ENCODE assay signal across 7 mouse cellular contexts in the genomic region with DNA sequence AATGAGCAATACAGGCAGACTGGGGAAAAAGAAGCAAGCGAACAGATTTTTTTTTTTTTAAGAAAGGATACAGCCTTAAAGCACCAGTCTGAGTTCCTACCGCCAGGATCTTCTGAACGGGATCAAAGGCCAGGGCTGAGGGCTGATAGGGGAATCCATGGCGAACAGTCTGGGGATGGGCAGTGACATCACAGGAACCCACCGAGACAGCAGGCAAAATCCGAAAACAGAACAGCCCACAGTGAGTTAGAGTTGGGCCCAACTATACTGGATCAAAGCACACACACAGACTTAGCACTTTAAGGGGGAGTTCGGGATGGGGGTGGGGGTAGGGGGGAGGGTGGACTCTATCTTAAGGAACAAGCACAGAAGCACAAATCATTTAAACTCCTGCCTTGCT. TPM values are rescaled to one million over a fixed set of nuclear protein-coding genes. Genes with fewer than 3 reads are reported as not detected.
A peak's percentile ranks its signal among the peaks of the same experiment; 100 is the strongest.
DNase-seq lines count a peak whose midpoint lies in the region; ATAC-seq lines count a peak whose summit lies in the region.

No protein-coding gene starts in this region.

- peak overlapping the region; percentile 25 for H3K9ac ChIP-seq in forebrain, embryonic 12.5 days
- peak overlapping the region; percentile 93; the same call in 1 of the 2 replicates for H3K9ac ChIP-seq in liver, embryonic 12.5 days
- peak overlapping the region; percentile 36; the same call in 1 of the 2 replicates for H3K9ac ChIP-seq in stomach, embryonic 16.5 days (ENCODE audit: low read length)

- WGBS in forebrain, embryonic 12.5 days: 5% methylated on average over 7 of the region's 7 CpGs
- 12% methylated on average over 7 of the region's 7 CpGs for WGBS in liver, embryonic 12.5 days (ENCODE audit: insufficient replicate concordance)
- WGBS in stomach, embryonic 16.5 days: 14% methylated on average over 7 of the region's 7 CpGs

- H3K4me3 ChIP-seq in megakaryocyte, embryonic 14.5 days (replicated peaks): peak overlapping the region; percentile 99
- peak overlapping the region; percentile 84 for H3K4me3 ChIP-seq in forebrain, embryonic 12.5 days (replicated peaks)
- H3K4me3 ChIP-seq in liver, embryonic 12.5 days: peak overlapping the region; percentile 89
- peak overlapping the region; percentile 75 for H3K4me3 ChIP-seq in stomach, embryonic 16.5 days (replicated peaks; ENCODE audit: low read length)

- no peak for DNase-seq in ovary, postnatal 10 days (ENCODE audit: low spot score)
- no peak for DNase-seq in cerebellum, postnatal 4 days (ENCODE audit: low spot score in 2 of 2)

- H3K4me2 ChIP-seq in forebrain, embryonic 12.5 days: peak overlapping the region; percentile 95
- peak overlapping the region; percentile 98 for H3K4me2 ChIP-seq in liver, embryonic 12.5 days
- peak overlapping the region; percentile 82 for H3K4me2 ChIP-seq in stomach, embryonic 16.5 days (ENCODE audit: low read depth, low read length)

- no peaks in the 10 kb centered on the region for H3K27me3 ChIP-seq in megakaryocyte, embryonic 14.5 days (replicated peaks)
- H3K27me3 ChIP-seq in forebrain, embryonic 12.5 days: no peaks in the 10 kb centered on the region
- no peaks in the 10 kb centered on the region for H3K27me3 ChIP-seq in liver, embryonic 12.5 days (replicated peaks)
- no peaks in the 10 kb centered on the region for H3K27me3 ChIP-seq in stomach, embryonic 16.5 days (ENCODE audit: control insufficient read depth, insufficient read depth, low read length)

- no peak for ATAC-seq in megakaryocyte, adult 5-6 weeks (ENCODE audit: poor library complexity, severe bottlenecking)
- no peak for ATAC-seq in forebrain, embryonic 12.5 days (ENCODE audit: low FRiP score)
- no peak for ATAC-seq in liver, embryonic 12.5 days
- no peak for ATAC-seq in stomach, embryonic 16.5 days (ENCODE audit: insufficient read depth, low FRiP score)

- no peaks in the 10 kb centered on the region for H3K9me3 ChIP-seq in megakaryocyte, embryonic 14.5 days
- H3K9me3 ChIP-seq in forebrain, embryonic 12.5 days: no peaks in the 10 kb centered on the region
- H3K9me3 ChIP-seq in liver, embryonic 12.5 days (replicated peaks): no peaks in the 10 kb centered on the region
- no peaks in the 10 kb centered on the region for H3K9me3 ChIP-seq in stomach, embryonic 16.5 days (replicated peaks; ENCODE audit: control insufficient read depth, low read length)

- peaks cover 44% of the 10 kb centered on the region for H3K36me3 ChIP-seq in megakaryocyte, embryonic 14.5 days (replicated peaks; ENCODE audit: low read length)
- no peaks in the 10 kb centered on the region; the same call in 1 of the 2 replicates for H3K36me3 ChIP-seq in forebrain, embryonic 12.5 days (replicated peaks)
- H3K36me3 ChIP-seq in liver, embryonic 12.5 days: peaks cover 13% of the 10 kb centered on the region; the same call in 1 of the 2 replicates
- no peaks in the 10 kb centered on the region for H3K36me3 ChIP-seq in stomach, embryonic 16.5 days (ENCODE audit: control insufficient read depth, insufficient read depth, low read length)

- peaks cover 56% of the 10 kb centered on the region for H3K4me1 ChIP-seq in megakaryocyte, embryonic 14.5 days
- peaks cover 21% of the 10 kb centered on the region for H3K4me1 ChIP-seq in forebrain, embryonic 12.5 days
- H3K4me1 ChIP-seq in liver, embryonic 12.5 days: peaks cover 25% of the 10 kb centered on the region
- peaks cover 5% of the 10 kb centered on the region; the same call in 1 of the 2 replicates for H3K4me1 ChIP-seq in stomach, embryonic 16.5 days (ENCODE audit: control insufficient read depth, insufficient read depth, low read length)

- H3K27ac ChIP-seq in forebrain, embryonic 12.5 days: no peak overlapping the region
- no peak overlapping the region for H3K27ac ChIP-seq in liver, embryonic 12.5 days
- no peak overlapping the region for H3K27ac ChIP-seq in stomach, embryonic 16.5 days (ENCODE audit: low read length)

RNA-seq across cellular contexts. Expression of gene Stxbp5, which starts 1.8 kb away (rescaled TPM):
- polyA plus RNA-seq in megakaryocyte, embryonic 14.5 days (2012; ENCODE audit: insufficient read depth, low replicate concordance): 16.0 and 17.5 TPM in 2 replicates
- total RNA-seq in megakaryocyte, adult 5-6 weeks (2015): 32.6 and 34.5 TPM in 2 replicates
- total RNA-seq in megakaryocyte, adult 5-6 weeks (2017): 20.7 and 26.8 TPM in 2 replicates
- 7.9 and 8.9 TPM in 2 replicates for polyA plus RNA-seq in forebrain, embryonic 12.5 days (2016; fragmentation: Nextera tagmentation; extraction: Ambion mirVana)
- 6.3 and 7.2 TPM in 2 replicates for polyA plus RNA-seq in liver, embryonic 12.5 days (2016; fragmentation: Nextera tagmentation; extraction: Ambion mirVana)
- polyA plus RNA-seq in stomach, embryonic 16.5 days (2015; fragmentation: Nextera tagmentation; extraction: Ambion mirVana): 4.4 and 4.7 TPM in 2 replicates

Comparison
In these comparisons a context has a peak if more than half of its experiments do, and no peak if none do; other contexts are left out.
1. H3K9ac ChIP-seq: peak in every context shown above with its lines; median percentile 93 in liver, embryonic 12.5 days; 36 in stomach, embryonic 16.5 days; 25 in forebrain, embryonic 12.5 days.